Mouse (Mus musculus): Measurements from ENCODE around the gene Oas1a. TPM values are rescaled to one million over a fixed set of nuclear protein-coding genes. Genes with fewer than 3 reads are reported as not detected.
"Not testable (repeated sequence)": the region's sequence is repeated elsewhere in the genome, so short reads cannot be mapped to it uniquely, and the experiment has no call there.

Oas1a gene
- polyA plus RNA-seq, 1 experiment from 2014 or later = 0.53 TPM

DNA sequence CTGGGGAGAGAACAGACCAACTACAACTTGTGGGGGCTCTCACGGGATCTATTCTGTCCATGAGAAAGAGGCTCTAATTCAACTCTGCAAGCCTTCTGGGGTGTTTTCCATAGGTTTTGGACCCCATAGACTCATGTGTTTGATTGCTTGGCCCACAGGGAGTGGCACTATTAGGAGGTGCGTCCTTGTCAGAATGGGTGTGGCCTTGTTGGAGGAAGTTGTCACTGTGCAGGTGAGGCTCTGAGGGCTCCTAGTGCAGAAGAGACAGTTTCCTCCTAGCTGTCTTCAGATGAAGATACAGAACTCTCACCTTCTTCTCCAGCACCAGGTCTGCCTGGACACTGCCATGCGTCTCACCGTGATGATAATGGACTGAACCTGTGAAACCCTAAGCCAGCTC is 17.2 kb upstream of the Oas1a start:
- not testable (repeated sequence) for H3K4me3 ChIP-seq (replicated peaks; ENCODE audit: low read length); H3K27ac ChIP-seq (ENCODE audit: low read length); H3K4me2 ChIP-seq (ENCODE audit: low read length); ATAC-seq; H3K9me3 ChIP-seq (ENCODE audit: control insufficient read depth, low read length); H3K4me1 ChIP-seq (replicated peaks; ENCODE audit: control insufficient read depth, insufficient read depth, low read length); H3K36me3 ChIP-seq (ENCODE audit: control insufficient read depth, insufficient read depth); H3K9ac ChIP-seq (replicated peaks; ENCODE audit: low read depth, low read length); H3K27me3 ChIP-seq (replicated peaks; ENCODE audit: control insufficient read depth, insufficient read depth, low read length)
- 90% methylated on average over 4 of the region's 4 CpGs for WGBS

DNA sequence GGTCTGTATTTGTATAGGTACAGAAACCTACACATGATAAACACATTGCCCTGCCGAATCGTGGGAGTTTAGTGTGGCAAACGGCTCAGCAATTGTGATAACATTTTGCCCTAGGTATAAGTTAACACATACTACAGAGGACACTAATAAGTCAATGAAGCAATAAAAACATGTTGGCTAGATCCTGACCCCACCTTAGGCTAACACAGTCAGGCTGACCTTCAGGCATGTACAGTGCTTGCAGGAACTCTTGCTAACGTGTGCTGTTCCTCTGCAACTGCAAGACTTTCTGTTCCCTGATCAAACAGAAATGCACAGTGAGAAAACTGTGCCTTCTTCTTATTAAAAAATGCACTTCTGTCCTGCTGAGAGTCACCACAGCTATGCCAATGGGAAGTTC is 16.6 kb upstream of the Oas1a start:
- Histone ChIP-seq H3K4me1 (replicated peaks; ENCODE audit: control insufficient read depth, insufficient read depth, low read length) (no peaks in the 10 kb centered on the region), H3K27me3 (replicated peaks; ENCODE audit: control insufficient read depth, insufficient read depth, low read length) (no peaks in the 10 kb centered on the region), H3K27ac (ENCODE audit: low read length) (no peak overlapping the region), H3K9me3 (ENCODE audit: control insufficient read depth, low read length) (no peaks in the 10 kb centered on the region), H3K4me2 (ENCODE audit: low read length) (no peak overlapping the region), H3K9ac (replicated peaks; ENCODE audit: low read depth, low read length) (no peak overlapping the region), H3K4me3 (replicated peaks; ENCODE audit: low read length) (no peak overlapping the region), H3K36me3 (ENCODE audit: control insufficient read depth, insufficient read depth) (no peaks in the 10 kb centered on the region)
- no peak for ATAC-seq
- WGBS = 88% methylated on average over 4 of the region's 4 CpGs

DNA sequence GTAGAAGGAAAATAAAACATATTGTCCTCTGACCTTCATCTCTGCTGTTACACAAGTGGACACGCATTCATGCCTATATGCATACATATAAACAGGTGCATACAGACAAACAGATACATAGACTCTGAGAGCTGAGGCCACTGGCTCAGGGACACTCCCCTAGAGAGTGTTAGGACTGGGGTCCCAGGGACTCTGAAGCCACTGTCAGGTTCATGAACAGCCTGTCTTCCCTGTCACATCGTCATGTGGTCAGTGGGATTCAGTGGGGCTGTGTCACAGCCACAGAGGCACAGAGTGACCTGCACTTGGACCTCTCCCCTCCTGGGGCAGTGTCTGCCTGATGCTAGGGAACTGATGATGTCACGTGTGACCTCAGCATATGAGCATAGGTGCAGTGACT is 13.0 kb upstream of the Oas1a start:
- Histone ChIP-seq H3K9ac (replicated peaks; ENCODE audit: low read depth, low read length) (no peak overlapping the region), H3K36me3 (ENCODE audit: control insufficient read depth, insufficient read depth) (no peaks in the 10 kb centered on the region), H3K4me1 (replicated peaks; ENCODE audit: control insufficient read depth, insufficient read depth, low read length) (no peaks in the 10 kb centered on the region), H3K4me3 (replicated peaks; ENCODE audit: low read length) (no peak overlapping the region), H3K27ac (ENCODE audit: low read length) (no peak overlapping the region), H3K27me3 (replicated peaks; ENCODE audit: control insufficient read depth, insufficient read depth, low read length) (no peaks in the 10 kb centered on the region), H3K9me3 (ENCODE audit: control insufficient read depth, low read length) (no peaks in the 10 kb centered on the region), H3K4me2 (ENCODE audit: low read length) (no peak overlapping the region)
- ATAC-seq = no peak
- 87% methylated on average over 3 of the region's 3 CpGs for WGBS

DNA sequence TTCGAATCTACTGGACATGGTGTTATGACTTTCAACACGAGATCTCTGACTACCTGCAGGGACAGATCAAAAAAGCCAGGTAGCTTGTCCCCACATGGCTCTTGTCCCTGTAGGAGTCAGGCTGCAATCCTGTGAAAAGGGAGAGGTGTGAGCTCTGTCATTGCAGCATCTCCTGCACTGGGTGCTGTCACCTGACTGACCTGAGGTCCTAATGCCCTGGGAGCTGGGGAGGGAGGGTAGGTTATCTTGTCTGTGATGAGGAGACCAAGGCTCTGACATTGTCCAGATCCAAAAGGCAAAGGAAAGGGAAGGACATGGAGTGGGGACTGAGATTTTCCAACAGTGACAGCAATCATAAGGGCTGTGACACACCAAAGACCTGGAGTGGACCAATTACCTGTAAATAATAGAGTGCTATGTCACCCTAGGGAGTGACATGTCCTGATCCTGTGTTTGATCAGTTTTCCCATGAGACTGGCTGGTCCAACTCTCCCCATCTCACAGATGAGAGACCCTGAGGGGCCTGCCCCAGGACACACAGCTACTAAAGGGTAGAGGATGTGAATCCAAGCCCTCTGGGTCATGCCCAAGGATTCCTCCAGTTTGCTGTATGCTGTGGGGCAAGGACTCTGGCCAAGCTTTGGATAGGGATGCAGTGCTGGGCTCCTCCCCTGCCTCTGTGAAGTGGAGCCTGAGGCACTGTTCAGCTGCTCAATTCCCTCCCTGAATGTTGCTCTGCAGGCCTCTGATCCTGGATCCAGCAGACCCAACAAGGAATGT is 12.0 kb upstream of the Oas1a start:
- H3K4me3 ChIP-seq (replicated peaks; ENCODE audit: low read length); H3K36me3 ChIP-seq (ENCODE audit: control insufficient read depth, insufficient read depth); H3K27ac ChIP-seq (ENCODE audit: low read length); H3K4me2 ChIP-seq (ENCODE audit: low read length); H3K27me3 ChIP-seq (replicated peaks; ENCODE audit: control insufficient read depth, insufficient read depth, low read length); H3K4me1 ChIP-seq (replicated peaks; ENCODE audit: control insufficient read depth, insufficient read depth, low read length); ATAC-seq; H3K9ac ChIP-seq (replicated peaks; ENCODE audit: low read depth, low read length); H3K9me3 ChIP-seq (ENCODE audit: control insufficient read depth, low read length): not testable (repeated sequence)
- WGBS = 78% methylated on average over 2 of the region's 2 CpGs

DNA sequence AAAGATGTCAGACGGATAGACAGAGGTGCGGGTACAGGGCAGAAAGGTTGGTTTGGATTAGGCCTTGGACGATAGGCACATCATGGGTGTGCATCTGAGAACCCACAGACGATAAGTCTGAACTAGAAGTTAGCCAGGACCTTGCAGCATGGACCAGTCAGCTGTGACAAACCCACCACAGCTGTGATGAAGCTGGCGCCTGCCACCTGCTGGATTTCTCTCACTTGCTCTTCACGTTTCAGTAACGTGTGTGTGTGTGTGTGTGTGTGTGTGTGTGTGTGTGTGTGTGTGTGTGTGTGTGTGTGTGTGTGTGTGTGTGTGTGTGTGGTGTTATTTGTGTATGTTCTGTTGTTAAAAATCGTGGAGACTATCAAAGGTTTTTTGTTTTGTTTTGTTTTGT is 6.9 kb upstream of the Oas1a start, which contains the start of gene Oas1d:
Oas1d (plus strand) TSS at position 333 of the 400 bp plus-strand sequence.
- H3K4me2 ChIP-seq (ENCODE audit: low read length); ATAC-seq: not testable (repeated sequence)
- 55% methylated on average over 8 of the region's 8 CpGs for WGBS

DNA sequence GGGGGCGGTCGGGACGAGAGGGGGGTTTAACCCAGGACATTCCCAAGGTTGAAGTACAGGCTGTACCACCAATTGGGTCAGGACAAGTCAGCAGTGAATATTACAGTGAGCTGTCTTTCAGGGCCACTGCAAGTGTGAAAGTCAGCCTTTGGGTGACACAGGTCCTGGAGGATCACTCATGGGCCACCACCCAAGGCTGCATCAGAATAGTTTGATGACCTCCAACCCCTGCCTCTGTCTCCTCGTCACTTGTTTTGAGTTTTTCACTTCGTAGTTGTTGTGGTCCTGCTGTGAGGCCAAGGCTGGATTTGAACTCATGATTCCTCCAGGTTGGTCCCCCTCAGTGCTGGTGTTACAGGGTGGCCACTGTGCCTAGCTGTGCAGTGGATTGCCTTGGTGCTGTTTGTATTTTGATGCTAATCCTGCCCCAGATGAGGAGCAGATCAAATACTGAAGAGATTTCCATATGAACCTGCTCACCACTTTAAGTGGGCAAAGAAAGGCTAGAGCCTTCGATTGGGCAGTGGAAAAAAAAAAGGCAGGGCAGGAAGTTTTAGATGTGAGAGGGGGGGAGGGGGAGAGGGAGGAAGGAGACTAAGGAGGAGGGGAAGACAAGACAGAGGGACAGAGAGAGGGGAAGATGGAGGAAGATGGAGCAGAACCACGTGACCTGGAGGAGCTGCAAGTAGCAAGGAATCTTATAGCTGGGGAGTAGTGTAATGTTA is 1.0 kb upstream of the Oas1a start:
- Histone ChIP-seq H3K36me3 (ENCODE audit: control insufficient read depth, insufficient read depth) (no peaks in the 10 kb centered on the region), H3K4me1 (replicated peaks; ENCODE audit: control insufficient read depth, insufficient read depth, low read length) (no peaks in the 10 kb centered on the region), H3K4me2 (ENCODE audit: low read length) (no peak overlapping the region), H3K9me3 (ENCODE audit: control insufficient read depth, low read length) (no peaks in the 10 kb centered on the region; the same call in 1 of the 2 replicates), H3K27me3 (replicated peaks; ENCODE audit: control insufficient read depth, insufficient read depth, low read length) (no peaks in the 10 kb centered on the region), H3K9ac (replicated peaks; ENCODE audit: low read depth, low read length) (no peak overlapping the region), H3K4me3 (replicated peaks; ENCODE audit: low read length) (no peak overlapping the region), H3K27ac (ENCODE audit: low read length) (no peak overlapping the region)
- WGBS = 53% methylated on average over 7 of the region's 7 CpGs
- no peak for ATAC-seq

More for the DNA sequence above, 6.9 kb upstream of the Oas1a start, which contains the start of gene Oas1d:
- H3K27me3 ChIP-seq (replicated peaks; ENCODE audit: control insufficient read depth, insufficient read depth, low read length); H3K4me3 ChIP-seq (replicated peaks; ENCODE audit: low read length); H3K27ac ChIP-seq (ENCODE audit: low read length); H3K9me3 ChIP-seq (ENCODE audit: control insufficient read depth, low read length); H3K9ac ChIP-seq (replicated peaks; ENCODE audit: low read depth, low read length); H3K36me3 ChIP-seq (ENCODE audit: control insufficient read depth, insufficient read depth); H3K4me1 ChIP-seq (replicated peaks; ENCODE audit: control insufficient read depth, insufficient read depth, low read length): not testable (repeated sequence)

DNA sequence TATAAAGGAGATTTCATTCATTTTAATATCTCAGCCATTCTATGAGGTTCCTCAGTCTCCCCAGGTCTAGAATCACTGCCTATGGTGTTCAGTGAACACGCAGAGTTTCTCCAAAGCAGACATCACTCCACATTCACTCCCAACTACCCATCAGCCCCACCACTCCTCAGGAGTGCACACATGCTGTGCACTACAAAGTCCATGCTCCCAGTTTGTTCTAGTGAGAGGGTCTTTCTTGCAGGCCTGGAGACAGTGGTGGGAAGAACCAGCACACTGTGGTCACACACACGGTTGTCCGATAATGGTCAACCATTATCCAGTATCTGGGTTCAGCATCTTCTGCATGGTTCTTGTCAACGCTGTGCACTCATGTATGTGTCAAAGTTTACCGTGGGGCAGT is 5.3 kb downstream of the Oas1a start:
- ATAC-seq = no peak
- Histone ChIP-seq H3K36me3 (ENCODE audit: control insufficient read depth, insufficient read depth) (no peaks in the 10 kb centered on the region), H3K9ac (replicated peaks; ENCODE audit: low read depth, low read length) (no peak overlapping the region), H3K4me2 (ENCODE audit: low read length) (no peak overlapping the region), H3K27ac (ENCODE audit: low read length) (no peak overlapping the region), H3K4me3 (replicated peaks; ENCODE audit: low read length) (no peak overlapping the region), H3K9me3 (ENCODE audit: control insufficient read depth, low read length) (0 out of 2 replicates have a peak, but pooled peaks cover 3% of the 10 kb centered on the region), H3K27me3 (replicated peaks; ENCODE audit: control insufficient read depth, insufficient read depth, low read length) (no peaks in the 10 kb centered on the region), H3K4me1 (replicated peaks; ENCODE audit: control insufficient read depth, insufficient read depth, low read length) (no peaks in the 10 kb centered on the region)
- 93% methylated on average over 5 of the region's 5 CpGs for WGBS

DNA sequence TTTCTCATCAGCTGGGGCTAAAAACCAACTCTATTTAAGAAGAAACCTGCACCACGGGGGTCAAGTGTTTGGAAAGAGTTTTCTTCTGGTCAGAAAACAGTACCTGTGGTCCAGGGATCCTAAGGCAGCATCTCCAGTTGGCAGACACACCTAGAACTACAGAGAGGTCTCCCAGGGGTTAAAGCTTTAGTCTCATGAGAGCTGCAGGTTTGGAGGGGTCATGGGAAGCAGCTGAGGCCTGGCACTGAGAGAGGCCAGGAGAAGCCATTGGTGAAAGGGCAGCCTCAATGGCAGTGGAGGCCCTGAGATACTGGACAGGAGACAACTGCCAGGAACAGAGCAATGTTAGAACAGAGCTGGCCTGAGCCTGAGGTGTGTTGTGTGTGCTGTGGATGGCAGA is 6.7 kb downstream of the Oas1a start:
- Histone ChIP-seq H3K36me3 (ENCODE audit: control insufficient read depth, insufficient read depth) (no peaks in the 10 kb centered on the region), H3K4me3 (replicated peaks; ENCODE audit: low read length) (no peak overlapping the region), H3K4me2 (ENCODE audit: low read length) (no peak overlapping the region), H3K4me1 (replicated peaks; ENCODE audit: control insufficient read depth, insufficient read depth, low read length) (no peaks in the 10 kb centered on the region), H3K9me3 (ENCODE audit: control insufficient read depth, low read length) (0 out of 2 replicates have a peak, but pooled peaks cover 3% of the 10 kb centered on the region), H3K27ac (ENCODE audit: low read length) (no peak overlapping the region), H3K9ac (replicated peaks; ENCODE audit: low read depth, low read length) (no peak overlapping the region), H3K27me3 (replicated peaks; ENCODE audit: control insufficient read depth, insufficient read depth, low read length) (no peaks in the 10 kb centered on the region)
- ATAC-seq = no peak
- WGBS = 55% methylated on average over 1 of the region's 1 CpGs

DNA sequence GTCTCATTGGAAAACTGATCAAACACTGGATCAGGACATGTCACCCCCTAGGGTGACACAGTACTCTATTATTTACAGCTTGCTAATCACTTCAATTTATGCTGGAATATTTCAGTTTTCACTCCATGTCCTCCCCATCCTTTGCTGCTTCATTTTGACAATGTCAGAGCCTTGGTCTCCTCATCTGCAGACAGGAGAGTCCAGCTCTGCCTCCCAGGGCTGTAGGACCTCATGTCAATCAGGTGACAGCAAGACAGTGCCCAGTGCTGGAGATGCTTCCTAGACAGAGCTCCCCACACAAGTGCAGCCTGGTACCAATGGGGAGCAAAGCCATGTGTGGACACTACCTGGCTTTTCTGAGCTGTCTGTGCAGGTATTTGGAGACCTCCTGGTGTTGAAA is 8.6 kb downstream of the Oas1a start:
- Histone ChIP-seq H3K4me3 (replicated peaks; ENCODE audit: low read length) (no peak overlapping the region), H3K9ac (replicated peaks; ENCODE audit: low read depth, low read length) (no peak overlapping the region), H3K4me2 (ENCODE audit: low read length) (no peak overlapping the region), H3K27me3 (replicated peaks; ENCODE audit: control insufficient read depth, insufficient read depth, low read length) (no peaks in the 10 kb centered on the region), H3K9me3 (ENCODE audit: control insufficient read depth, low read length) (0 out of 2 replicates have a peak, but pooled peaks cover 3% of the 10 kb centered on the region), H3K4me1 (replicated peaks; ENCODE audit: control insufficient read depth, insufficient read depth, low read length) (no peaks in the 10 kb centered on the region), H3K36me3 (ENCODE audit: control insufficient read depth, insufficient read depth) (no peaks in the 10 kb centered on the region), H3K27ac (ENCODE audit: low read length) (no peak overlapping the region)
- no peak for ATAC-seq

Measured in forebrain, embryonic 16.5 days (tissue).